Mouse (Mus musculus) ovary, postnatal 36 days (tissue): ENCODE measurements around the gene Sbp.

Experiments used
- DNase-seq: peaks from one replicate; pipeline ENCODE4 v3.0.0; 2022; ENCODE audit warnings: low spot score, mixed read lengths

The Sbp gene

GRCm38 (mm10) chr17:23992789-23993553 lies 51.5 kb downstream of the Sbp start:
- DNase-seq = no peak

- DNase-seq = peak; percentile 90
Measured at GRCm38 (mm10) chr17:23993559-23994428, 52.3 kb downstream of the Sbp start.

- DNase-seq = no peak
Measured at GRCm38 (mm10) chr17:23994667-23995066, 53.2 kb downstream of the Sbp start.
